Mouse (Mus musculus): Measurements from ENCODE around the gene Crct1. TPM values are rescaled to one million over a fixed set of nuclear protein-coding genes. Genes with fewer than 3 reads are reported as not detected.

Crct1 gene
- polyA plus RNA-seq, 1 experiment from 2014 or later, result 0.97 TPM

GRCm38 (mm10) chr3:93000621-93001020, 14.9 kb downstream of the Crct1 start:
- Histone ChIP-seq H3K36me3 (no peaks in the 10 kb centered on the region), H3K9me3 (replicated peaks) (no peaks in the 10 kb centered on the region), H3K4me3 (replicated peaks) (no peak overlapping the region), H3K27me3 (replicated peaks) (no peaks in the 10 kb centered on the region), H3K9ac (replicated peaks) (no peak overlapping the region), H3K4me2 (no peak overlapping the region), H3K4me1 (no peaks in the 10 kb centered on the region), H3K27ac (replicated peaks) (no peak overlapping the region)
- WGBS, result 84% methylated on average over 3 of the region's 3 CpGs
- no peak for ATAC-seq (ENCODE audit: low FRiP score)

- H3K4me1 ChIP-seq, result no peaks in the 10 kb centered on the region
- ATAC-seq (ENCODE audit: low FRiP score), result peak; percentile 96
- H3K4me2 ChIP-seq, result no peak overlapping the region
- H3K27me3 ChIP-seq (replicated peaks), result no peaks in the 10 kb centered on the region
- no peak overlapping the region for H3K9ac ChIP-seq (replicated peaks)
- H3K27ac ChIP-seq (replicated peaks), result no peak overlapping the region
- H3K4me3 ChIP-seq (replicated peaks), result no peak overlapping the region
- WGBS, result 1% methylated on average over 7 of the region's 7 CpGs
- H3K9me3 ChIP-seq (replicated peaks), result no peaks in the 10 kb centered on the region
- no peaks in the 10 kb centered on the region for H3K36me3 ChIP-seq
Measured at GRCm38 (mm10) chr3:92998691-92999090, 16.8 kb downstream of the Crct1 start.

- no peak for ATAC-seq (ENCODE audit: low FRiP score)
- Histone ChIP-seq H3K4me1 (no peaks in the 10 kb centered on the region), H3K4me3 (replicated peaks) (no peak within 1 kb of the TSS)
Measured at GRCm38 (mm10) chr3:92991926-92992325, 23.6 kb downstream of the Crct1 start, which contains the start of gene Lce3f. Lce3f (plus strand) TSS chr3:92992226.

GRCm38 (mm10) chr3:92978484-92978883, 37.0 kb downstream of the Crct1 start:
- H3K9ac ChIP-seq (replicated peaks), result no peak overlapping the region
- ATAC-seq (ENCODE audit: low FRiP score), result no peak
- no peaks in the 10 kb centered on the region for H3K4me1 ChIP-seq
- H3K4me3 ChIP-seq (replicated peaks), result no peak overlapping the region
- 82% methylated on average over 2 of the region's 2 CpGs for WGBS
- H3K36me3 ChIP-seq, result no peaks in the 10 kb centered on the region
- no peak overlapping the region for H3K4me2 ChIP-seq
- no peaks in the 10 kb centered on the region for H3K9me3 ChIP-seq (replicated peaks)
- no peak overlapping the region for H3K27ac ChIP-seq (replicated peaks)
- no peaks in the 10 kb centered on the region for H3K27me3 ChIP-seq (replicated peaks)

More at GRCm38 (mm10) chr3:92991926-92992325, 23.6 kb downstream of the Crct1 start, which contains the start of gene Lce3f:
- no peaks in the 10 kb centered on the region for H3K36me3 ChIP-seq
- no peak within 1 kb of the TSS for H3K9ac ChIP-seq (replicated peaks)
- H3K27me3 ChIP-seq (replicated peaks), result no peaks in the 10 kb centered on the region
- H3K9me3 ChIP-seq (replicated peaks), result no peaks in the 10 kb centered on the region
- no peak within 1 kb of the TSS for H3K4me2 ChIP-seq
- no peak within 1 kb of the TSS for H3K27ac ChIP-seq (replicated peaks)

GRCm38 (mm10) chr3:92966761-92967160, 48.7 kb downstream of the Crct1 start, which contains the start of gene Lce3e:
Lce3e (plus strand) TSS chr3:92967061.
- Histone ChIP-seq H3K36me3 (no peaks in the 10 kb centered on the region), H3K4me2 (no peak within 1 kb of the TSS), H3K9ac (replicated peaks) (no peak within 1 kb of the TSS), H3K4me1 (no peaks in the 10 kb centered on the region), H3K27me3 (replicated peaks) (no peaks in the 10 kb centered on the region), H3K4me3 (replicated peaks) (no peak within 1 kb of the TSS), H3K27ac (replicated peaks) (no peak within 1 kb of the TSS), H3K9me3 (replicated peaks) (no peaks in the 10 kb centered on the region)
- WGBS, result 89% methylated on average over 2 of the region's 2 CpGs
- ATAC-seq (ENCODE audit: low FRiP score), result no peak

Other genes with a start within 250 kb of the Crct1 start
- not detected in 2 replicates for gene Lce1i, start 236.8 kb downstream of the Crct1 start, polyA plus RNA-seq (2015; fragmentation: Nextera tagmentation; extraction: Ambion mirVana)
- not detected in 2 replicates for gene Lce1j, start 225.2 kb downstream of the Crct1 start, polyA plus RNA-seq (2015; fragmentation: Nextera tagmentation; extraction: Ambion mirVana)
- not detected in 2 replicates for gene Lce1k, start 207.8 kb downstream of the Crct1 start, polyA plus RNA-seq (2015; fragmentation: Nextera tagmentation; extraction: Ambion mirVana)
- not detected in 2 replicates for gene Kprp, start 188.4 kb downstream of the Crct1 start, polyA plus RNA-seq (2015; fragmentation: Nextera tagmentation; extraction: Ambion mirVana)
- gene Lce1l, start 164.4 kb downstream of the Crct1 start, polyA plus RNA-seq (2015; fragmentation: Nextera tagmentation; extraction: Ambion mirVana), result not detected in 2 replicates
- not detected in 2 replicates for gene 2310050C09Rik, start 145.5 kb downstream of the Crct1 start, polyA plus RNA-seq (2015; fragmentation: Nextera tagmentation; extraction: Ambion mirVana)
- gene Lce3a, start 89.5 kb downstream of the Crct1 start, polyA plus RNA-seq (2015; fragmentation: Nextera tagmentation; extraction: Ambion mirVana), result not detected in 2 replicates
- gene Lce3b, start 82.7 kb downstream of the Crct1 start, polyA plus RNA-seq (2015; fragmentation: Nextera tagmentation; extraction: Ambion mirVana), result not detected in 2 replicates
- not detected in 2 replicates for gene Lce3c, start 71.2 kb downstream of the Crct1 start, polyA plus RNA-seq (2015; fragmentation: Nextera tagmentation; extraction: Ambion mirVana)
- gene Lce3d, start 58.3 kb downstream of the Crct1 start, polyA plus RNA-seq (2015; fragmentation: Nextera tagmentation; extraction: Ambion mirVana), result not detected in 2 replicates
- gene Lce3e, start 48.6 kb downstream of the Crct1 start, polyA plus RNA-seq (2015; fragmentation: Nextera tagmentation; extraction: Ambion mirVana), result not detected in 2 replicates
- not detected in 2 replicates for gene Lce3f, start 23.5 kb downstream of the Crct1 start, polyA plus RNA-seq (2015; fragmentation: Nextera tagmentation; extraction: Ambion mirVana)
- gene Lce1m, start 3.4 kb upstream of the Crct1 start, polyA plus RNA-seq (2015; fragmentation: Nextera tagmentation; extraction: Ambion mirVana), result not detected in 2 replicates
- gene Gm4858, start 53.1 kb upstream of the Crct1 start, polyA plus RNA-seq (2015; fragmentation: Nextera tagmentation; extraction: Ambion mirVana), result not detected in 2 replicates
- not detected in 2 replicates for gene Crnn, start 129.1 kb upstream of the Crct1 start, polyA plus RNA-seq (2015; fragmentation: Nextera tagmentation; extraction: Ambion mirVana)
- gene Flg2, start 181.6 kb upstream of the Crct1 start, polyA plus RNA-seq (2015; fragmentation: Nextera tagmentation; extraction: Ambion mirVana), result not detected in 2 replicates